Mouse (Mus musculus) lung, embryonic 14.5 days (tissue): Measurements from ENCODE around the gene Babam2. TPM values are rescaled to one million over a fixed set of nuclear protein-coding genes. Genes with fewer than 3 reads are reported as not detected.
A peak's percentile ranks its signal among the peaks of the same experiment; 100 is the strongest.

Source experiments
- ATAC-seq: fragments of 200-750 bp; cut with Nextera tagmentation; 2 replicates; pipeline ENCODE4 v1.8.0; 2017; ENCODE audit warnings: mild to moderate bottlenecking, moderate TSS enrichment, moderate library complexity; ENCODE audit not compliant: insufficient read depth
- DNase-seq: peaks from one replicate; pipeline ENCODE4 v3.0.0-alpha.2; 2015
- H3K27ac ChIP-seq: fragments of 300-500 bp; sonication (generic); 2 replicates; pipeline ENCODE4 v1.5.1; 2014; ENCODE audit warnings: low read depth, mild to moderate bottlenecking, moderate library complexity
- H3K27me3 ChIP-seq: fragments of 300-500 bp; sonication (generic); 2 replicates; pipeline ENCODE4 v1.6.1; 2014; ENCODE audit warnings: low read length, control low read depth; ENCODE audit not compliant: insufficient read depth
- H3K36me3 ChIP-seq: fragments of 300-500 bp; sonication (generic); 2 replicates; pipeline ENCODE4 v1.6.1; 2014; ENCODE audit warnings: control low read depth; ENCODE audit not compliant: insufficient read depth
- H3K4me1 ChIP-seq: fragments of 300-500 bp; sonication (generic); 2 replicates; pipeline ENCODE4 v1.6.1; 2014; ENCODE audit warnings: antibody characterized with exemption, control low read depth; ENCODE audit not compliant: insufficient read depth
- H3K4me2 ChIP-seq: fragments of 300-500 bp; sonication (generic); 2 replicates; pipeline ENCODE4 v1.6.1; 2014; ENCODE audit warnings: mild to moderate bottlenecking
- H3K4me3 ChIP-seq: fragments of 300-500 bp; sonication (generic); 2 replicates; pipeline ENCODE4 v1.5.1; 2014; ENCODE audit warnings: low read depth, low read length
- H3K9ac ChIP-seq: fragments of 300-500 bp; sonication (generic); 2 replicates; pipeline ENCODE4 v1.6.1; 2014
- H3K9me3 ChIP-seq: fragments of 300-500 bp; sonication (generic); 2 replicates; pipeline ENCODE4 v1.6.1; 2016; ENCODE audit warnings: low read depth, low read length, control low read depth
- CTCF ChIP-seq: IDR thresholded peaks from 2 replicates; pipeline ENCODE4 v1.5.1; 2016; ENCODE audit warnings: antibody characterized with exemption, low read depth
- WGBS: fragments of 180-500 bp; shearing (Covaris S2); extraction: QIAGEN DNeasy Blood & Tissue Kit; methylation state at CpG from one replicate; pipeline ENCODE4 v1.1.7; 2014; 5-methylcytosine and 5-hydroxymethylcytosine counted together
- polyA plus RNA-seq: library from polyadenylated mRNA; unstranded; fragments of >200 nt; fragmentation: Nextera tagmentation; extraction: Ambion mirVana; gene quantifications from 2 replicates; pipeline ENCODE4 v1.2.1, GENCODE M21; 2014

Babam2 gene
- polyA plus RNA-seq, 1 experiment from 2014 or later, result 39.2 TPM

- WGBS, result 44% methylated on average over 11 of the region's 11 CpGs
- Histone ChIP-seq H3K9me3 (no peaks in the 10 kb centered on the region), H3K36me3 (no peaks in the 10 kb centered on the region), H3K27me3 (no peaks in the 10 kb centered on the region), H3K4me2 (no peak overlapping the region), H3K27ac (no peak overlapping the region), H3K4me1 (no peaks in the 10 kb centered on the region), H3K9ac (no peak overlapping the region), H3K4me3 (no peak overlapping the region)
- TF ChIP-seq CTCF, result no peak
- DNase-seq, result no peak
- no peak for ATAC-seq
These were observed 423.5 kb downstream of the Babam2 start for GRCm38 (mm10) chr5:32120901-32121376.

- no peak overlapping the region for H3K4me2 ChIP-seq
- no peaks in the 10 kb centered on the region for H3K27me3 ChIP-seq
- no peaks in the 10 kb centered on the region for H3K4me1 ChIP-seq
- DNase-seq (no peak), ATAC-seq (no peak)
- no peaks in the 10 kb centered on the region for H3K36me3 ChIP-seq
- no peaks in the 10 kb centered on the region for H3K9me3 ChIP-seq
- no peak overlapping the region for H3K9ac ChIP-seq
- TF ChIP-seq CTCF, result no peak
- no peak overlapping the region for H3K4me3 ChIP-seq
- WGBS, result 81% methylated on average over 6 of the region's 6 CpGs
- no peak overlapping the region for H3K27ac ChIP-seq
These were observed 424.5 kb downstream of the Babam2 start for GRCm38 (mm10) chr5:32121936-32122335.

- H3K4me3 ChIP-seq, result no peak overlapping the region
- no peaks in the 10 kb centered on the region for H3K9me3 ChIP-seq
- no peaks in the 10 kb centered on the region for H3K4me1 ChIP-seq
- TF ChIP-seq CTCF, result no peak
- DNase-seq, result no peak
- no peak overlapping the region for H3K4me2 ChIP-seq
- H3K9ac ChIP-seq, result no peak overlapping the region
- no peak for ATAC-seq
- H3K27me3 ChIP-seq, result no peaks in the 10 kb centered on the region
- H3K27ac ChIP-seq, result no peak overlapping the region
- 78% methylated on average over 5 of the region's 5 CpGs for WGBS
- no peaks in the 10 kb centered on the region for H3K36me3 ChIP-seq
These were observed 424.9 kb downstream of the Babam2 start for GRCm38 (mm10) chr5:32122363-32122762.

DNA sequence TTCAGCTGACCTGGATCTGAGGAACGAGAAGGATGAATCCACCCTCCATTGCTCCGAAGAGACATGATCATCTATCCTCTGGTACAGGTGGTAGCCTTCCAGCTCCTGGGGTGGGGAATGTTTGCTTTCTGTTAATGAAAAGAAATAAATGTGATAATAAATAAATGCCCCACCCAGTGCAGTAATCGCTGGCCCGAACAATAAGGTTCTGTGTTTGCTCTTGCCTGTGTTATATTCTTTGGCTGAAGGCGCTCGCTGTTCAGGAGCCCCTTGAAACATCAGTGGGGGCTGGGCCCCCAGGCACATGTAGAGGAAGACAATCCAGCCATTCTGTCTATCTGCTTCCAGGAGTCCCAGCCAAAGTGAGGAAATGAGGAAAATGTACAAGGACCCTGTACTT is 427.5 kb downstream of the Babam2 start:
- H3K9ac ChIP-seq, result no peak overlapping the region
- no peak overlapping the region for H3K4me3 ChIP-seq
- no peaks in the 10 kb centered on the region for H3K36me3 ChIP-seq
- H3K4me1 ChIP-seq, result no peaks in the 10 kb centered on the region
- no peak overlapping the region for H3K27ac ChIP-seq
- no peaks in the 10 kb centered on the region for H3K27me3 ChIP-seq
- DNase-seq, result no peak
- H3K4me2 ChIP-seq, result no peak overlapping the region
- ATAC-seq, result no peak
- 81% methylated on average over 6 of the region's 6 CpGs for WGBS
- H3K9me3 ChIP-seq, result no peaks in the 10 kb centered on the region
- TF ChIP-seq CTCF, result no peak

GRCm38 (mm10) chr5:32127226-32127625 is 429.7 kb downstream of the Babam2 start:
- no peaks in the 10 kb centered on the region for H3K27me3 ChIP-seq
- TF ChIP-seq CTCF, result no peak
- ATAC-seq (no peak), DNase-seq (no peak)
- no peaks in the 10 kb centered on the region for H3K4me1 ChIP-seq
- H3K4me2 ChIP-seq, result no peak overlapping the region
- H3K9ac ChIP-seq, result no peak overlapping the region
- no peak overlapping the region for H3K4me3 ChIP-seq
- H3K9me3 ChIP-seq, result no peaks in the 10 kb centered on the region
- no peaks in the 10 kb centered on the region for H3K36me3 ChIP-seq
- no peak overlapping the region for H3K27ac ChIP-seq
- WGBS, result 69% methylated on average over 3 of the region's 3 CpGs

- H3K27ac ChIP-seq, result no peak overlapping the region
- 24% methylated on average over 3 of the region's 3 CpGs for WGBS
- ATAC-seq (no peak), DNase-seq (no peak)
- H3K9me3 ChIP-seq, result no peaks in the 10 kb centered on the region
- H3K4me1 ChIP-seq, result no peaks in the 10 kb centered on the region
- no peak overlapping the region for H3K4me2 ChIP-seq
- H3K9ac ChIP-seq, result no peak overlapping the region
- no peak overlapping the region for H3K4me3 ChIP-seq
- no peaks in the 10 kb centered on the region for H3K27me3 ChIP-seq
- no peaks in the 10 kb centered on the region for H3K36me3 ChIP-seq
- TF ChIP-seq CTCF, result no peak
These were observed 430.4 kb downstream of the Babam2 start for GRCm38 (mm10) chr5:32127927-32128326.

- Histone ChIP-seq H3K27ac (peak overlapping the region; percentile 99), H3K9me3 (no peaks in the 10 kb centered on the region), H3K4me2 (peak overlapping the region; percentile 93), H3K27me3 (no peaks in the 10 kb centered on the region), H3K4me1 (no peaks in the 10 kb centered on the region; the same call in 1 of the 2 replicates), H3K36me3 (no peaks in the 10 kb centered on the region), H3K4me3 (peak overlapping the region; percentile 74), H3K9ac (peak overlapping the region; percentile 77)
- under 1% methylated on average over 48 of the region's 48 CpGs for WGBS
- DNase-seq (peak; percentile 77), ATAC-seq (peak; percentile 5; the same call in 1 of the 2 replicates)
- TF ChIP-seq CTCF, result no peak
These were observed 435.6 kb downstream of the Babam2 start for GRCm38 (mm10) chr5:32132971-32133501.

GRCm38 (mm10) chr5:32133549-32134004 is 436.1 kb downstream of the Babam2 start:
- H3K4me2 ChIP-seq, result peak overlapping the region; percentile 93
- H3K9ac ChIP-seq, result peak overlapping the region; percentile 77
- peak; percentile 77 for DNase-seq
- H3K27ac ChIP-seq, result peak overlapping the region; percentile 99
- H3K27me3 ChIP-seq, result no peaks in the 10 kb centered on the region
- H3K4me3 ChIP-seq, result peak overlapping the region; percentile 74
- no peaks in the 10 kb centered on the region for H3K9me3 ChIP-seq
- no peaks in the 10 kb centered on the region; the same call in 1 of the 2 replicates for H3K4me1 ChIP-seq
- H3K36me3 ChIP-seq, result no peaks in the 10 kb centered on the region
- no peak for TF ChIP-seq CTCF
- under 1% methylated on average over 20 of the region's 20 CpGs for WGBS
- ATAC-seq, result peak; percentile 14; the same call in 1 of the 2 replicates
